Mouse (Mus musculus): ENCODE measurements at regions not wholly inside any gene's neighbourhood (a gene's known extent, or its start where the extent isn't known, plus 50 kb on each side); places are given as distances from the start of the nearest gene placed in this dataset.
"Not testable (repeated sequence)": the region's sequence is repeated elsewhere in the genome, so short reads cannot be mapped to it uniquely, and the experiment has no call there.

GRCm38 (mm10) chr13:61710823-61711222, 140.9 kb upstream of the Cts3 start:
- peak; percentile 16; the same call in 1 of the 2 replicates for TF ChIP-seq CTCF (IDR thresholded peaks at IDR 0.05; ENCODE audit: borderline replicate concordance, extremely low read depth, insufficient read depth, insufficient read length)

GRCm38 (mm10) chr13:61665729-61666128, 95.8 kb upstream of the Cts3 start:
- TF ChIP-seq POLR2A (IDR thresholded peaks at IDR 0.05; ENCODE audit: borderline replicate concordance, extremely low read depth, insufficient read depth, insufficient read length, poor library complexity, severe bottlenecking) (no peak), CTCF (IDR thresholded peaks at IDR 0.05; ENCODE audit: borderline replicate concordance, extremely low read depth, insufficient read depth, insufficient read length) (no peak)
- no peak for DNase-seq (ENCODE audit: low read depth)

More at GRCm38 (mm10) chr13:61710823-61711222, 140.9 kb upstream of the Cts3 start:
- DNase-seq (ENCODE audit: low read depth) = not testable (repeated sequence)

Data from brain, embryonic 14.5 days (tissue).